Mouse (Mus musculus): ENCODE measurements around the gene Nkx1-2. TPM values are rescaled to one million over a fixed set of nuclear protein-coding genes. Genes with fewer than 3 reads are reported as not detected.

Gene Nkx1-2
- 0.29 TPM in 1 of 2 replicates, not detected in the other for polyA plus RNA-seq (2012; rRNA removed)

DNA sequence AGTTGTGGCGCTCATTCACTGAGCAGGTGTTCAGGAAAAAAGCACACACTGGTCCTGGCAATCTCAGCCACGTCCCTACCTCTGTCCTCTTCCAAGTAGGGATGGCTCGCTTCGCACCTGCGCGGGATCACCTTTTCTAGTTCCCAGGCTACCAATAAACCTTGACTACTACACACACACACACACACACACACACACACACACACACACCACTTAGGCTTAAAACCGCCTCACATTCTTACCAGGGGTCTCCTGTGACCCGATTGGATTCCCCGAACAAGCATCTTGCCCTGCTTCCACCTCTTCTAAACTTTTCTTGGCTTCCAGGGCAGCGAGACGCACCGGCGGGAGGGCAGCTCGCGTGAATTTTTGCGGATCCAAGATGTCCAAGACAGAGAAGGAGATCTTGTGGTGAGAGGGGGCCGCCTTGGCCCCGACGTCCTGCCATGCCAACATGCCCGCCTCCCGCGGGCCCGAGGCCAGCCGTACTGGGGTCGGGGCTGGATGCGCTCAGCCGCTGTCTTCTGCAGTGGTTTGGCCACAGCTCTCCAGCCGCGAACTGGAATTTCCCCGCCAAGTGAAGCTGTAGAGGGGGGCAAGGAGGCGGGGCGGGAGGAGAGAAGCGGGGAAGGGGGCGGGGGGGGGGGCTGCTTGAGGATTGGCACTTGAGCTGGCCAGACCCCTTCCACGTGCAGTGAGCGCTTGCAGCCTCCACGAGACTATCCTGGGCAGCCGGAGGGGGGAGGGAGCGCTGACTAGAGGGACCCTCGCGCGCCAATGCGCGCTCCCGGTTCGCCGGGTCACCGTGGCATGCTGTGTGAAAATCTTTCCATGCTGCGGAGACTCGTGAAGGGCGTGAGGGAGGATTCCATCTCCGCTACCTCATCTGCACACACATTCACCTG lies at the start of gene Nkx1-2:
TSS of gene Nkx1-2 (minus strand) at position 567 of the 905 bp plus-strand sequence.
- 4% methylated on average over 49 of the region's 52 CpGs for WGBS
- no peak for DNase-seq (ENCODE audit: low read depth, low spot score)

- no peak for DNase-seq (ENCODE audit: low read depth, low spot score)
- 96% methylated on average over 1 of the region's 1 CpGs for WGBS
These were observed 47.1 kb upstream of the Nkx1-2 start for GRCm38 (mm10) chr7:132646514-132646913.

- peak; percentile 74 for DNase-seq (ENCODE audit: low read depth, low spot score)
- 33% methylated on average over 11 of the region's 11 CpGs for WGBS
These were observed 45.3 kb upstream of the Nkx1-2 start for GRCm38 (mm10) chr7:132644605-132645279.

DNA sequence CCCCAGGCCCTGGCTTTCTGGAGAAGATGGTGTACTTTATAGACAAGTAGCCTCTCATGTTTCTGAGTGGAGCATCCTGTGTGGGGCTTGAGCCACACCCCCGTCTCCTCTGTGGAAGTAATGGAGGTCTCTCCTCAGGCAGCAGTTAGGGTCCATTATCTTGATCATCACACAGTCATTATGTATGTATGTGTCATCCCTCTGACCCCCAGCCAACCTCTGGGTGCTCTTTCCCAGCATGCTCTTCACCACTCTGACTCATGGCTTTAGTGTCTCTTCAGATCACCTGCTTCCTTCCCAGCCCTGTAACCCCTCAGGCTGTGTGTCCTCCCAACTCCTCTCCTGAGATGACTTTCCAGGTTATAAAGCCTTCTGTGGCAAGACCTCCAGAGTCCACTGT lies 42.2 kb upstream of the Nkx1-2 start:
- 96% methylated on average over 1 of the region's 1 CpGs for WGBS
- DNase-seq (ENCODE audit: low read depth, low spot score), result no peak

DNA sequence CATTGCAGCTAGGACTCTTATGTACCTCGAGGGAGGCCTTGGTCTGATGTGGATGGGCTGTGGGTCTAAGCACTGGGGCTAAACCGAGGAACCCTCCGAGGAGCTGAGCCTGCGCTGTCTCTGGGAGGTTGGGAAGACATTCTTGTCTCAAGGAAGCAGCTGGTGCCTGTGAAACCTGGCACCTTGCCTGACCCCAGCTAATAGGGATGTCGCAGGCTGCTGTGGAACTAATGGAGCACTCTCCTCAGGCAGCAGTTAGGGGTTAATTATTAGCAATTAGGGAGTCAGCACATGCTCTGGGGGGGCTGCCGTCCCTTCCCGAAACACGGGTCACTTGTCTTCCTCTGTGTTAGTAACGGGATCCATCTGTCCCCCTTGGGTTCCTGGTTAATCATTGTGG lies 41.5 kb upstream of the Nkx1-2 start:
- no peak for DNase-seq (ENCODE audit: low read depth, low spot score)
- WGBS, result 67% methylated on average over 9 of the region's 9 CpGs

GRCm38 (mm10) chr7:132638446-132639087 lies 39.1 kb upstream of the Nkx1-2 start:
- DNase-seq (ENCODE audit: low read depth, low spot score), result peak; percentile 45

DNA sequence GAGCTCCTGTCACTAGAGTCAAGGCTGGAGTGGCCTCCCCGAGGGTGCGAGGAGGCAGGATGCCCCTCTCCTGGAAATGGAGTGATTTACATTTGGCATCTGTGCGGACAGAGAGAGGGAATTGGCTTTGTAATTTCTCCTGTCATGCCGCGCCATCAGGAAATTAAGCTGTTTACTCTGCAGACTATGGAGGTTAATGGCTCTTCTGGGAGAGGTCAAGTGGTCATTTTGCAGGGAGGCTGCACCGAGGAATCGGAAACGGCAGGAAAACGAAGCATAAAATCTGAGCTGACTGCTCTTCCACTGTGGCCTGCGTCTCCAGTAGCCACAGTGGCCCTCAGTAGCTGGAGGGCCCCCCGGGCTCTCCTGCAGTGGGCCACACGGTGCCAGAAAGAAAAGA lies 37.9 kb upstream of the Nkx1-2 start:
- 51% methylated on average over 12 of the region's 12 CpGs for WGBS
- DNase-seq (ENCODE audit: low read depth, low spot score), result no peak

More at GRCm38 (mm10) chr7:132638446-132639087, 39.1 kb upstream of the Nkx1-2 start:
- WGBS, result 56% methylated on average over 12 of the region's 12 CpGs

- WGBS, result 86% methylated on average over 11 of the region's 11 CpGs
- no peak for DNase-seq (ENCODE audit: low read depth, low spot score)
These were observed 31.9 kb upstream of the Nkx1-2 start for GRCm38 (mm10) chr7:132631313-132631712.

DNA sequence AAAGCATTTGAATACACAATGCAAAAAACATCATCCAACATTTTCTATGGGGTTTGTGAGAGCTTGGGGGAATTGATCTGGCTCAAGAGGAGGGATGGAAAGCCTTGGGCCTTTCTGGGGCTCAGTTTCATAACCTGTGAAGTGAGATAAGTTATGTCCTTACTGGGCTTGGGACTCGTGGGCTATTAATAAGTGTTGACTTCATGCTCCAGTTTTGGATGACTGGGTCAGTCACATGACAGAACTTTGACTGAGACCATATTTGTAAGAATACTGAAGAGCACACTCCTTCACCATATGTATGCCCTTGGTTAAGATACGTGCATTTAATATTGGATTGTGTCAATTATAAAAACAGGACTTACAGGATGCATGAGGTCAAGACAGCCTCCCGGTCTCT lies 28.0 kb upstream of the Nkx1-2 start:
- WGBS, result 72% methylated on average over 3 of the region's 3 CpGs
- no peak for DNase-seq (ENCODE audit: low read depth, low spot score)

GRCm38 (mm10) chr7:132626174-132626573 lies 26.7 kb upstream of the Nkx1-2 start:
- 85% methylated on average over 4 of the region's 4 CpGs for WGBS
- DNase-seq (ENCODE audit: low read depth, low spot score), result no peak

GRCm38 (mm10) chr7:132624161-132624560 lies 24.7 kb upstream of the Nkx1-2 start:
- DNase-seq (ENCODE audit: low read depth, low spot score), result no peak
- 86% methylated on average over 10 of the region's 10 CpGs for WGBS

DNA sequence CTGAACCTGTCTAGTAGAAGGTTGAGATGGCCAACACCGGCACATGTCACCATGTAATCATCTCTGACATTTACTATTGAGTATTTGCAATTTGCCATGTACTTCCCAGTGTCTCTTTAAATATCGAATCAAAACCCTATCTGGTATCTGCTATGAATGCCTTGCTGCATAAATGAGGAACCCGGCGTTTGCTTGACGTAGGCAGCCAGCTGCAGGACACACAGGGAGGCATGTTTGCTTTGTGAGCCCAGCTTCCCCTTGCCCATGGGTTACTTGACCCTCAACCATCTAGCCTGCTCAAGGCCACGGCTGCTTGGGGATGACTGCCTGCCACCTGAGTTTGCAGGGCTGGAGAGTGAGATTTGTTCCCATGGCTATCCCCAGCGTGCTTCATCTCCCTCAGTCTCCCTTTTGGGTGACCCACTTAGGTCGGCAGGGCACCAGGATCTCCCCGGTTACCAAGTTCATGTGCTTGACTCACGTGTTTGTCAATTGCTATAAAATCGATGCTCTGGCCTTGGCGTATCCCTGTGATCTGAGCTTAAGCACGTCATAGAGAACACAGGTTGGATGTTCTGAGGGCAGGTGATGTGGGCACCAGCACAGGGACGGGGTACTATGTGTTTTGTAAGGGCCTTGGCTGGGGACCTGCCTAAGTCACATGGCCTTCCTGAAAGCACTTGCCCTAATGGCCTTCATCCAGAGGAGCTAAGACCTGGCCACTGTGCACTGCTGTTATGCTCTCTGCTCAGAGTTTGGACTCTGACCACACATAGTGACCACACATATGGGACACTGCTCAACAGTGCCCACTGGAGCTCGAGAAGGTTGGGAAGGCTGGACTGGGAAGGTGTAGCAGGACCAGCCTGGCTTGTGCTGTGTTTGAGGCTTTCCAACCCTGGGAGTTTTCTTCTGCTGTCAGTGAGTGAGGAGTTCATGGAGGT lies 20.8 kb upstream of the Nkx1-2 start:
- no peak for DNase-seq (ENCODE audit: low read depth, low spot score)
- WGBS, result 91% methylated on average over 15 of the region's 15 CpGs

DNA sequence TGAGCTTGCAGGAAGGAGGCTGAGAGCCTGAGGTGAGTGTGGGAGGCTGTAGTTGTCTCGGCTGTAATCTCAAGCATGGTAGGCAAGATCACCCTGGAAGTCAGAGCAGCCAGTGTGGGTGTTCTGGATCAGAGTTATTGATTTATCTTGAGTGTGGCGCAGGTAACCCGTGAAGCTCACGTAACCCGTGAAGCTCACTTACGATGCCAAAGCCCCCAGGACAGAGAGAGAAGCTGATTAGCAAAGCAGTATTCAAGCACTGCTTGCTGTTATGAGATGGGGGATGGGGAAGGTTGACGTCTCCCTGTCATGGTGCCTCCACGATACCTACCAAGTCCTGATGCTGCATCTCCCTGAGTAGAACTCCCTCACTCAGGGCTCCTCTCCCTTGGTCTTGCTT lies 20.1 kb upstream of the Nkx1-2 start:
- WGBS, result 95% methylated on average over 8 of the region's 8 CpGs
- DNase-seq (ENCODE audit: low read depth, low spot score), result no peak

DNA sequence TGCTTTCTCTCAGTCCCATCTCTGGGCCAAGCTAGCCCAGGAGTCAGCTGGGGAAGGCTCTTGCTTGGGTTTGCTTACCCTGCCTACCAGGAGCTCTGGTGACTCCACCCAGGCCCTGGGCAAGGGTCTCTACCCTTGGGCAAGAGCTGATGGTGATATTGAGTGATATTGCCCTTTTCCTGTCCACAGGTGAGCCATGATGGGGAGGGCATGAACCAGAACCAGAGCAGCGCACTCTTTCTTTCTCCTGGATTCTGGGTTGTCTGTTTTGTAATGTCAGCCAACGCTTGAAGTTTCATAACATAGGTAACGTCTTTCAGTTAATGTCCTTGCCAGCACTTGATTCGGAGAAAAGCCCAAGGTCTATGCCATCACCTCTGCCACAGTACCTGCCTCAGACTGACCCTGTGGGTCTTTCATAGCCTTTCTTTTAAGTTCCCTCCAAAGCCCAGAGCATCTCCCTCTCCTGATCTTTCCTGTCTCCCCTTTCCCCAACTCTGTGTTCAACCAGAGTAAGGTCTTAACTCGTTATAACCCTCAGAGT lies 17.7 kb upstream of the Nkx1-2 start:
- 91% methylated on average over 5 of the region's 5 CpGs for WGBS
- no peak for DNase-seq (ENCODE audit: low read depth, low spot score)

- DNase-seq (ENCODE audit: low read depth, low spot score), result no peak
- WGBS, result 84% methylated on average over 6 of the region's 6 CpGs
These were observed 17.0 kb upstream of the Nkx1-2 start for GRCm38 (mm10) chr7:132616391-132616790.

GRCm38 (mm10) chr7:132615346-132615745 lies 15.9 kb upstream of the Nkx1-2 start:
- WGBS, result 42% methylated on average over 3 of the region's 3 CpGs
- DNase-seq (ENCODE audit: low read depth, low spot score), result no peak

- 90% methylated on average over 8 of the region's 8 CpGs for WGBS
- no peak for DNase-seq (ENCODE audit: low read depth, low spot score)
These were observed 12.1 kb upstream of the Nkx1-2 start for GRCm38 (mm10) chr7:132611530-132611929.

DNA sequence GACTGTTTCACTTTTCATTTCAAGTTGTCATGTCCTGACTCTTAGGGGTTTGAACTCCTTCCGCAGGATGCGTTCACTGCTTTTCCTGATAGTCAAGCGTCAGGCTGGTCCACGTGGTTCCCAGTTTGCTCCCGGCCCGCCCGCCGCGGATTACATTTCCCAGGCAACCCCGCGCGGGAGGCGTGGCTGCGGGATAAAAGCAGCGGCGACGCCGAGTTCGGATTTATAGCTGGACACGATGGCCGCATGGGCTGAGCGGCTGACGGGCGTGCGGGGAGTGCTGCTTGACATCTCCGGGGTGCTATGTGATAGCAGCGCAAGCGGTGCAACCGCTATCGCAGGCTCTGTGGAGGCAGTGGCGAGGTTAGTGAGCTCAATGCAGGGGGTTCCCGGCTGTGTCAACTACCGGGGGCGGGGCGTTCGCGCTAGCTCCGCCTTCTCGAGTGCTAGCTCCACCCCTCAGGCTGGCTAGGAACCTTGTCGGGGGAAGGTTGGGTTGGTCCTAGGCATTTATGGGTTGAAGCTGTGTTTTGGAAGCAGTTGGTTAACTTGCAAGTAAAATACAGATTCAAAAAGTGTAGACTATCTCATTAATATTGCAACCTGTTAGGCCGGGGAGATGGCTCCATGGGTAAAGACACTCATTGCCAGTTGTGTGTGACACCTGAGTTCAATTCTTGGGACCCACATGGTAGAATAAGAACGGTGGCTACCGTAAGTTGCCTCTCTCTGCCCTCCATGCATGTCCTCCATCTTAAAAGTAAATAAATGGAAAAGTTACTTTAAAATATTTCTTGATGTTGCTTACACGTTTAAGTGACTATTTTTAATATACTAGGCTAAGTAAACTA lies 11.3 kb upstream of the Nkx1-2 start, which contains the start of gene Lhpp:
TSS of gene Lhpp (plus strand) at position 171 of the 851 bp plus-strand sequence.
- WGBS, result 6% methylated on average over 44 of the region's 44 CpGs

More for the DNA sequence above, 11.3 kb upstream of the Nkx1-2 start, which contains the start of gene Lhpp:
- peak; percentile 57 for DNase-seq (ENCODE audit: low read depth, low spot score)
